Mouse (Mus musculus) kidney, adult 9 months (tissue): ENCODE data around the gene 1700061G19Rik.
A peak's percentile ranks its signal among the peaks of the same experiment; 100 is the strongest.

Experiments
- DNase-seq: peaks from one replicate; pipeline ENCODE4 v3.0.0; 2022

The 1700061G19Rik gene

DNA sequence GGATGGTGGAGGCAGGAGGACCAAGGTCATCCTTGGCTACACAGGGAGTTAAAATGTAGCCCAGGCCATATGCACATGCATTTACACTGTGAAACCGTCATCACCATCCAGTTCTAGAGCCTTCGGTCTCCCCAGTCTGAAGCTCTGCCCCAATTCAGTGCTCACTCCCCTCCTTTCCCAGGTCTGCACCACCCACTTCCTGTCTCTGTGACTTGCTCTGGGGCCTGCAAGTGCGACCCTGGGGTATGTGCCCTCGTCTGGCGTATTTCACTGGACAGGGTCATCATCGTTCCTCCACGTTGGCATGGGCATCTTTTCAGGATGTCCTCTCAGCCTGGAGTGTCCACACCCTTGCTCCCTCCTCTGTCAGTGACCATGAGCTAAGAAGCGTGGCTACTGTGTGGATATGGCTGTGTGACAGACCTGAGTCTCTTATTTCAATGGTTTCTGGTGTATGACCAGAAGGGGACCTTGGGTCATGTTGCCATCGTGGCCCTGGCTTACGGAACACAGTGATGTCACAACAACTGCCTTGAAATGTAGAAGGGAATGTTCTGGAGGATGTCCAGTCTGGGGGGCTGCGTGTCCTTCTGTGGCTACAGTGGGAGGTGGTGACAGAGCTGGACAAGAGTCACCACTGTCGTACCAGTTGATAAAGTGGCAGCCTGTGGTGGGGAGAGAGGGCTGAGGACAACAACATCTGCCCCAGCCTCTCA lies at the start of gene 1700061G19Rik:
Gene 1700061G19Rik (plus strand): TSS at position 542 of the 716 bp plus-strand sequence.
- no peak for DNase-seq

DNA sequence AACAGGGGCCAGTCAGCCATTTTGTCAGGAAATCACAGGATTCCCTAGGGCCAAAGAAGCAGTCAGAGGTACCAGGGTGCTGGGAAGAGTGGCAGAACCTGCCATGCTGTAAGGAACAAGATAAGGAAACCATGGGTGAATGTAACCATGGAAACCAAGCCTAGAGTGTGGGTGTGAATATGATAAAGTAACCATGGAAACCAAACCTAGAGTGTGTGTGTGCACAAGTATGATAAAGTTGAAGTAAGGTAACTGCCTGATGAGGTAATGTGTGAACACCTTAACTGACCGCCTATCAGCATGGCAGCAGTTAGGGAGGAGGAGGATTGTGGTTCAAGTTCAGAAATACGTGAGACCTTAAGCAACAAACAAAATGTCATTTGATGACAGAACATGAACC lies 48.6 kb upstream of the 1700061G19Rik start:
- no peak for DNase-seq

DNA sequence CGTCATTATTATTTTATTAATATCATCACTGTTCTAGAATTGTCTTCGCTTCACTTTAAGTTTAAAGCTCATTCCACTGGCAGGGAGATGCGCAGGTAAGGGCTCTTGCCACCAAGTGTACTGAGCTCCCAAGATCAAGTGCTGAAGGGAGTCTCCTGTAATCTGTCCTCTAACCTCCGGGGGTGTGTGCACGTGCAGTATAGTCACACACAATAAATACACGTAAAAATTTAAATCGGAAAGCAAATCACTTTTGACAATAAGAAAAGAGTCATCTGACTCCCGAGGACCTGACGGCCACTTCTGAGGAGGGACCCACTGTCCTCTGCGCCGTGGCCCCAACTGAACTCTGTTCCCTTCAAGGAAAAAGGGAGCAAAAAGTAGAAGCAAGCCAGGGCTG lies 46.1 kb upstream of the 1700061G19Rik start:
- no peak for DNase-seq

DNA sequence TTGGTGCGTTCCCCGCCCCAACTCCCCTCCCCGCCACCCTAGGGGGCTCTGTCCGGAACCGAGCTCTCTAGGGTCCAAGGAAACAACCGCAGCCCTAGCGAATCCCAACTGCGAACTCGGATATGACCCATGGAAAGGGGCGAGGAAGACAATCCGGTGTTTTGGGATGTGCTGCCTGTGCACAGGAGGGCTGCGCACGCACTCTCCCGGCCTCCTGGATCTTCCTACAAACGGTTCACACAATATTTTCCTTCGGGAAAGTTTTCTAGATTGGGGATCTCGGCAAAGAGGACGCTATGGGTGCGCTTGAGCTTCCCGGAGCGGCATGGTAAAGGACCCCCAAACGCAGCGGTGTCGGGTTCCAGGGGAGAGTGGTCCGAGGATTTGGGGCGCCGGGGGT lies 45.5 kb upstream of the 1700061G19Rik start:
- no peak for DNase-seq

DNA sequence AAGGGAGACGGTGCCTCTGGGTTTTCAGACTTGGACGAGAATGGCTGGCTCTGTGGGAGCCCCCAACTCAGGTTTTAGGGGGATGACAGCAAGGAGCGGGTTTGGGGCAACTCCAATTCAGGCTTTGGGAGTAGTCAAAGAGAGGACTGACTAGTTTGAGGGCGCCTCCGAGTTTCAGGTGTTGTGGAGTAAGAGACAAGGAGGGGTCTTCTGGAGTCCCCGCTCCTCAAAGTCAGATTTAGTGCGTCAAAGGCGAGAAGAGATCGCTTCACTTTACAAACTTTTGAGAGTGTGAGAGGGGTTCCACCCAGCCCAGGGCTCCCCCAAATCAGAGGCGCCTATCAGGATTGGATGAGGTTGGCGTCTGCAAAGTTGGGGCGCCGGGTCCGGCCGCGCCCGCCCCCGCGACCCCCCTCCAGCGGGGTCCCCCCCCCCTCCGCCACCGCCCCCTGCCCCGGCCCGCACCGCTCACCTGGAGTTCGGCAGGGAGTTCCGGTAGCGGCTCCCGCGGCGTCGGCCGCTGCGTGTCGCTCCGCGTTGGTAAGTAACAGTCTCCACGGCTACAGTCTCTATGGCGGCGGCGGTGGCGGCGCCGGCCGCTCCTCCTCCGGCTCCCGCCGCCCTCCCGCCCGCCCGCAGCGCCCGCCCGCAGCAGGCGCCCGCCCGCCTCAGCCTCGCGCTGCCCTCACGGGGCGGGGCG lies 44.7 kb upstream of the 1700061G19Rik start, which contains the start of gene Rfx2:
Gene Rfx2 (minus strand): TSS at position 603 of the 700 bp plus-strand sequence.
- no peak for DNase-seq

DNA sequence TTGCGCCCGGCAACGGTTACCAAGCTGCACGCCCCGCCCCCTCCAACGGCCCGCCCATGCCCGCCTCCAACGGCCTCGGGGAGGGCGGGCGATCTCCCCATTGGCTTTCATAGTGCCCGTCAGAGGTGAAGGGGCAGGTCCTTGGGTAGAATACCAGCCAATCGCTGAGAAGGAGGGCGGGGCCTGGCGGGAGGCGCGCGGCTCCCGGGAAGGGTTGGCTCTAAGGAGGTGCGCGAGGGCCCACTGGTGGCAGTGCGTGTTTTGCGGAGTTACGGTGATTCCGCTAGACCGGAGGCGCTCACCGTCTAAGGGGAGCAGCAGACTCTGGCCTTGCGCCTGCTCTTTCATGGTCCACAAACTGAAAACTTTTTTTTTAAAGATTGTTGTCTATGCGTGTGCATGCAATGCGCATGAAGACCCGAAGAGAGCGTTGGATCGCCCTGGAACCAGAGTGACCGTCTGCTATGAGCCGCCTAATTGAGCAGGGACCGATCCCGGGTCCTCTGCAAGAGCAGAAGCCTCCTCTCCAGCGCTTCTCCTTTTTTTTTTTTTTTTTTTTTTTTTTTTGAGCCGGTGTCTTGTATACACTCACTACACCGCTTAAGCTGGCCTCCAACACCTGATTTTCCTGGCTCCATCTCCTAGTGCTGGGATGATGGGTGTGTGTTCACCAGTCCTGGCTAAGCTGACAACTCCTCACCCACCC lies 44.0 kb upstream of the 1700061G19Rik start:
- DNase-seq, result peak; percentile 99

DNA sequence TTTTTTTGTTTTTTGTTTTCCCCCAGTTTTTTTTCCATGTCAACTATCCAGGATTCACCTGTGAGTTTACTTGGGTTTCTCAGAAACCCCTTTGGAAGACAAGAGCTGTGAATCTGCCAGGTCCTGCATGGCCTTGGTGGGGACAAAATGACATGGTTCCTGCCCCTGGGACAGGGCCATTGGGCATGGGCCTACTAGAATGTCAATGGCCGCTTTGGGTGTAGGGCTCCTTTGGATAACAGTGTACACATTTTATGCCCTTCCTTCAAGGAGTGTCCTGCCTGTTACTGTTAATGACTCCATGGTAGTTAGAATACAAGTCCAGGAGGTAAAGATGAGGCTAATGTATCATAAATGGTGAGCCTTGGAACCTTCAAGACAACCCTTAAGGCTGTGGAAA lies 42.4 kb upstream of the 1700061G19Rik start:
- no peak for DNase-seq

DNA sequence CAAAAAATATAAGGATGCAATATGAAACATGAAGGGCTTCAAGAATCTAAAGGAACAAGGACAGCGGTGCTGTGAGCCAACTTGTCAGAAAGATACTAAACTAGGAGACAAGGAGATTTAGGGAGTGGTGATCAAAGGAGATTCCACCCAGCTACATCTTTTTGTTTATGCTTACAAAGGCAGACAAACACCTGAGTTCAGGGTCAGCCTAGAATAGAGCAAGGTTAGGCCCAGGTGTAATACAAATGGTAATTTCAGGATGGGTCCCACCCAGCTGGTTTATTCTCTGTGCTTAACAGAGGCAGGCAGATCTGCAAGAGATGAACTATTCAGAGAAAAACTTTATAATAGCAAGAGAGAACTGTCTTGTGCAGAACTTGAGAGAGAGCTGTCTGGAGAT lies 41.9 kb upstream of the 1700061G19Rik start:
- DNase-seq, result no peak

DNA sequence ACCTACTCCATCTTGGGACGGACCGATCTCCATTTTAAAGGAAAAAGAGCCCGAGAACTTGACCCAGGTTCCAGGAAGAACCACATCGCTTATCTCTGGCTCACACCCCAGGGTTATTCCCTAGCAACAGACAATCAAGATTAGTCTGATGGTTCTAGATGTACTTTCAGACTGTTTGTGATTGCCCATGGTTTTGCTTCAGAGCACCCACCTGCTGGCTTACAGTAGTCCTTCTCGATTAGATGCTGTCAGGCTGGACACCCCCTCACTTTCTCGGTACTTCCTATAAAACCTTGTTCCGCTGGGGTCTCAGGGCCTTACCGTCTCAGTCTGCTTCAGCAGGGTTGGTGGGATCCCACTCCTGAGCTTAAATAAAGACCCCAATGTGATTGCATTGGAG lies 38.9 kb upstream of the 1700061G19Rik start:
- no peak for DNase-seq

DNA sequence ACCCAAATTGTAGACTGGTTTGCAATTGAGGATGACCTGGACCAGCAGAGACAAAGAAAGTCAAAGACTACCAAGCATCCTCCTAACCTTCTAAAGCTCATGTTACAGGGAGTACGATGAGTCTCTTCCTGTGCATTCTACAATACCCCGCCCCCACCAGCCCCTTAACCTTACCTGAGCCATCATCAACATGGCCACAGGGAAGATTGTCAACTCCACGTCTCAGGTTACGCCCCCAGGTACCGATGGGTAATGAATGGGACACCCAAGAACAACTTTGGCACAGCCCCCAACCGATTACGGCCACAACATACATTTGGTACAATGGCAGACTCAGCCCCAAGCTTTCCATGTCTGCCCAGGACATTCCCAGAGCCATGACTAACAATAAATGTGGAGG lies 34.8 kb upstream of the 1700061G19Rik start:
- no peak for DNase-seq

DNA sequence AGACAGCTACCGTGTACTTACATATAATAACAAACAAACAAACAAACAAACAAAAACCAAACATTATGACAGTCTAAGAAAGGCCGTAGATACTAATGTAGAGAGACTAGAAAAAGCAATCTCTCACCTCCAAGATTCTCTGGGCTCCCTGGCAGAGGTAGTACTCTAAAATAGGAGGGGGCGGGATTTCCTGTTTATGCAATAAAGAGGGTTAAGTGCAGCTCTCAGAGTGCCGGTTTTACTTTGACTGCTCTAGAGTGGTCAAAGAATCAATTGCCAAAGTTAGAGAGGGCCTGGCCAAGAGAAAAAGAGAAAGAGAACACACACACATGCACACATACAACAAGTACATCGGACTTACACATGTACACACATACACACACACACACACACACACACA lies 33.1 kb upstream of the 1700061G19Rik start:
- DNase-seq, result no peak

DNA sequence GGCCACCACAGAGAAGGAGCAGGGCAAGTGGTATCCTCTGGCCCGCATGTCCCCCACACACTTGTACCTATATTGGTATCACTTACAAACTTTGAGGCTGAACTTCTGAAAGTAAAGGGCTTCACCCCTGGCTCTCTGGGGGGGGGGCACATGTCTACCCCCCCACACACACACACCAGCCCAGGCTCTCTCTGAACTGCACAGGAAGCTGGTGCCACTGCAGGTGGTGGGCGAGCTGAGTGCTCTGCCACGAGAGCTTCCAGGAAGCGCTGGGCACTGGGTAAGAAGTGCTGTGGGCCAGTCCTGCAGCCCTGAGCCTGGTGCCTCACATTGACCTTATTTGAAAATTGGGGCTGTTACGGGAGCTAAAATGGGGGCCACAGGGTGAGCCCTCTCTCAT lies 31.6 kb upstream of the 1700061G19Rik start:
- DNase-seq, result no peak

DNA sequence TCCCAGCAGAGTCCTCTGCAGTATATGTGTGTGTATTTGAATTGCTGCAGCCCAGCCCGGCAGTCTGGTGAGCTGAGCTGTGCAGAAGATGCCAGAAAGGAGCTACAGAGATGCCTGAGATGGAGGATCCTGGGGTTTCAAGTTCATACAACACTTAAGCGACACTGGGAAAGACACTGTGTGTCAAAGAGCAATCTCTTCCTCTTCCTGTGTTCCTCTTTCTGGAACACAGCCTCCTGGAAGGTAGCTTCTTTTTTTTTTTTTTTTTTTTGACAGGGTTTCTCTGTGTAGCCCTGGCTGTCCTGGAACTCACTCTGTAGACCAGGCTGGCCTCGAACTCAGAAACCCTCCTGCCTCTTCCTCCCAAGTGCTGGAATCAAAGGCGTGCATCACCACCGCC lies 26.5 kb upstream of the 1700061G19Rik start:
- DNase-seq, result no peak

DNA sequence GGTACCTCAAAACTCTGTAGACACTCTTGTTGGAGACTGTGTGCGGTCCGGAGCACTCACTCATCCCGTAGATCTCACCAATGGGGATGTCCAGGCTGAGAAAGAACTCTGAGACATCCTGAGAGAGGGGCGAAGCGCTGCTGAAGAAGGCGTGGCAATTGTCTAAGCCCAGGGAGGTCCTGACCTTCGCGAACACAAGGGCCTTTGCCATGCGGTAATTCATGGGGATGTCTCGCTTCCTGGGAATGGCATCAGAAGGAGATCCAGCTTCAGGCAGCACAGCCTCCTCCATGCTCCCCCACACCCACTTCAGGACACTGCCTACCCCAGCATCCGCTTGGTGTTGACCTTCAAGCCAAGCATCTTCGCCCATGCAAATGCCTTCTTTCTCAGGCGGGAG lies 25.6 kb upstream of the 1700061G19Rik start:
- DNase-seq, result no peak

DNA sequence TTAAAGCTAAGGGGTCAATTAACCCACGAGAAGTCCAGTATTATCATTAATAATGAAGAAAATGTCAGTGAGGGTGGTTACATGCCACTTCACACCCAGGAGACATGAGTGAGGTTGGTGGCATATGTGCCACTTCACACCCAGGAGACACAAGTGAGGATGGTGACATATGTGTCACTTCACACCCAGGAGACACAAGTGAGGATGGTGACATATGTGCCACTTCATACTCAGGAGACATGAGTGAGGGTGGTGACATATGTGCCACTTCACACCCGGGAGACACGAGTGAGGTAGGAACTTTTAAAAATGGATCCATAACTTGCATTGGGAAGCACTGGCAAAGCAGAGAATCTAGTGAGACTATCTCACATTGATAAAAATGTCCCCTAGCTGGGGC lies 24.1 kb upstream of the 1700061G19Rik start:
- no peak for DNase-seq

DNA sequence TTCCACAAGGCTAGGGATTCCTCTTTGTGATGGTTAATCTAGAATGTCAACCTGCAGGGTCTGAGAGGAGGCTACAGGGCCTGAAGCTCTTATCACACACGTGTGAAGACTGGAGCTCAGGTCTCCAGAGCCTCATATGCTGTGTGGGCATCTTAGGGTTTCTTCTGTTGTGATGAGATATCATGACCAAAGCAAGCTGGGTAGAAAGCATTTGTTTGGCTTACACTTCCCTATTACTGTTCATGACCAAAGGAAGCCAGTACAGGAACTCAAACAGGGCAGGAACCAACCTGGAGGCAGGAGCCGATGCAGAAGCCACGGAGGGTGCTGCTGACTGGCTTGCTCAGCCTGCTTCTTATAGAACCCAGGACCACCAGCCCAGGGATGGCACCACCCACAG lies 19.9 kb upstream of the 1700061G19Rik start:
- no peak for DNase-seq

DNA sequence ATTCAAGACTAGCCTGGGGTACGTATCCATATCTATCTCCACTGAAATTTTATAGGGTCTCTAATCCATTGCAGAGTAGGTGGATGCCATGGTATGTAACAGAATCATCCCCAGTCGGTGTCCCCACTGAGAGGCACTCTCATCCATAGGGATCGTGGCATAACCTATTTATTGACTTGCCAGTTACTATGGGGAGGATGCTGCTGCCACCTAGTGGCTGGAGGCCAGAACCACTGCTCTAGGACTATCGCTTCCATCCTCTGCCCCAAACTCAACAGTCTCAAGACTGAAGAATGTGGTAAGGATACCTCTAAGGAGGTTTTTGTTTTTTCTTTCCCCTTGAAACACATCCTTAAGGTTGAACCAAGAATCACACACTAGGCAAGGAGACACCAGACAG lies 17.1 kb upstream of the 1700061G19Rik start:
- peak; percentile 72 for DNase-seq

DNA sequence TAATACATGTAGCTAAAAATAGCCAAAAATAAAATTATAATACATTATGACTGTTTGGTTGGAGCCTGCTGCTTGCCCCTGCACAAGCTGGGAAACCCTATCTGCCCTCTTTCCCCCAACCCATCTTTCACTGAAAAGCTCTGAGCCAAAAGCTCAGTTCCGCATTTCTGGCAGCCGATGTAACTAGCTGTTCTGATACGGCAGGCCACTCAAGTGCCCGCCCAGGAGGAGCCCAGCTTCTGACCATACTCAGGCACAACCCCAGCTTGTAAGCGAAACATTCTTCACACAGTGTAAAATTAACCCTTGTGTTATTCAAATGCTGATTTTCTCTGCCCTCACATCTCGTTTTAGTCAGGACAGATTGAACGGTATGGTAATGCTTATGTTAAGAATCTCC lies 16.4 kb upstream of the 1700061G19Rik start:
- no peak for DNase-seq

DNA sequence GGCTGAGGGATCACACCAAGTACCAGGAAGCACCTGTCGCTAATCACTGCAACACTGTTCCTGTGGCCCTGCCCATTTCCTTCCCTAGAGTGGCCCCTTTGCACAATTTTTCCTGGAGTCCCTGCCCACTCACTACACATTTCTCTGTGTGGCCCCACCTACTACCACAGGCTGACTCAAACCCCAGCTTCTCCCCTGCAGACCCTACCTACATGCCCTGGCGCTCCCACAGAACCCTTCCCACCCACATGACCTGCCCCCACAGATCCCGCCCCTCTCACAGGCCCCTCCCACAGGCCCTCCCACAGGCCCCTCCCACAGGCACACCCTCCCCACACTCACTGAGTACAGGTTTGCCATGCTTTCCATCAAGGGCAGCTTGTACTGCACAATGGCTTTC lies 14.1 kb upstream of the 1700061G19Rik start:
- no peak for DNase-seq

DNA sequence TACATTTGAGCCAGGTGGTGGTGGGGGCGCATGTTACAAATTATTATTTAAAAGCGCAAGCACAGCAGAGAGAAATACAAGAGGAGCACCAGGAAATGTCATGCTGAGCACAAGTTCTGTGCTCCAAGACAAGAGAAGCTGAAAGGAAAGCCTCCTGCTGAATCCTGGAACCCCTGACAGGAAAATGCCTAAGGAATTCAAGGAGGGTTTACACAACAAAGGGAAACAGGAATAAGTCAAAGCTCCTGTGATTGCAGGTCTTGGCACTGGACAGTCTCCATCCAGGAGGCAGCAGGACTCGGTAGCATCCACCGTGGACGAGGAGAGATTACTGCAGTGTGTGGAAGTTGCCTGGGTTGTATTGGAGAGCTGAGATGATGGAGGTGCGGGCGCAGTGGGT lies 9.2 kb upstream of the 1700061G19Rik start:
- DNase-seq, result no peak

DNA sequence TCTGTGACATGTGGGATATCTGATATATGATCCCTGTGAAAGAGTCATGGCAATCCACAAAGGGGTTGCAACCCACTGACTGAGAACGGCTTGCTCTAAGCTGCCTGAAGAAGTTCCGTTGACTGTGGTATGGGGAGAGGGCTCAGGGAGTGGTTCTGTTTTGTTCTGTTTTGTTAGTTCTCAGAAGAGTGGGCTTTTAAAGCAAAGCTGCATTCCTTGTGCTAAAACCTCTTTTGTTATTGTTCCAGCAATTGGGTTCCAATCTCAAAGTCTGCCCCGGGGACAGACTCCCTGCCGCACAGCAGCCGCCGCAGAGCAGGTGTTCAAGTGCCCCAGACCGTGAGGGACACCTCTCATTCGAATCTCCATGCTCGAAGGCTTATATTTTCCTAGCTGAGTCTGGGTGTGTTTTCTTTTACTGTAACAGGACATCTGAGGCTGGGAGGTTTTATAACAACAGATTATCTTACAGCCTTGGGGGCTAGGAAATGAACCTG lies 5.7 kb upstream of the 1700061G19Rik start:
- no peak for DNase-seq

DNA sequence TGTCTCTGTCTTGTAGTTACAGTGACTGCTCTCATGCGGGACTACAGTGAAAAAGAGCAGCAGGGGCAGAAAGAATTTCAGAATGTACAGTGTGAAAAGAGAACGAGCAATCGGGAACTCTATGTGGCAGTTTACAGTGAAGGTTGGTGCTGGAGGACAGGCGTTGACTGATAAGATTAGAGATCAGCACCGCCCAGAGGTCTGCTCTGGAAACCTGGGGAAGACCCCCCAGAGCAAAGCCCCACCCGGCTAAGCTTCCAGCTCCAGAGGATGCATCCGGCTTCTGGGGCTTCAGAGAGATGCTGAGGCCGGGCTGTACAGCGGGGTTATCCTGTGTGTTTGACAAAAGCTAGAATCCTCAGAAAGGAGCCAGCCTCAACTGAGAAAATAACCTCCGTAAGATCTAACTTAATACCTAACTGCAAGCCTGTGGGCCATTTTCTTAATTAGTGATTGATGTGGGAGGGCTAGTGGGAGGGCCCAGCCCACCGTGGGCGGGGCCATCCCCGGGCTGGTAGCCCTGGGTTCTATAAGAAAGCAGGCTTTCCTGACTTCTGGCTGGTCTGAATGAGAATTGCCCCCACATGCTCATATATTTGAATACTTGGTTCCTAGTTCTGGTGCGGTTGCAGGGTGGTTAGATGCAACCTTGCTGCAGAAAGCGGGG lies 4.9 kb upstream of the 1700061G19Rik start:
- no peak for DNase-seq

DNA sequence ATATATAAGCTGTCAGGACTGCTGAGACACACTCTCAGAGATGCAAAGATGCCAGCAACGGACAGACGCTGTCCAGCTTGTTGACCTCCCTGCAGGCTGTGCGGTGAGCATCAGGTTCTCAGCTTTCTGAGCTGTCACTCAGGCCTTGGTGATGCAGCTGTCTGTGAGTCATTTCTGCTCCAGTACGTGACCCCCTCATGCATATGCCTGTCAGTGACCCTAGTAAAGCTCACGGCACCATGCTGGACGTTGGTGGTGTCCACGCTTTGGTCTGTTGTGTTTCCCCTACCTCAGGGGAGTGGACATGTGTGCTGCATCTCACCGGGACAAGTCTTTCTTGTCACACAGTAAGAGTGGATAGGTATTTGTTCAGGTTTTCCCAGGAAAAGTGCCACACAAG lies 3.5 kb upstream of the 1700061G19Rik start:
- no peak for DNase-seq
